Mouse (Mus musculus) midbrain, postnatal 0 days (tissue): ENCODE data around the gene Pign. TPM values are rescaled to one million over a fixed set of nuclear protein-coding genes. Genes with fewer than 3 reads are reported as not detected.

Experiments
- ATAC-seq: fragments of 200-750 bp; cut with Nextera tagmentation; 2 replicates; pipeline ENCODE4 v1.8.0; 2017; ENCODE audit warnings: moderate number of reproducible peaks, mild to moderate bottlenecking, moderate TSS enrichment, moderate library complexity; ENCODE audit not compliant: low FRiP score
- DNase-seq: peaks from one replicate; pipeline ENCODE4 v3.0.0-alpha.2; 2015; ENCODE audit warnings: low spot score
- H3K27ac ChIP-seq: fragments of 300-500 bp; sonication (generic); 2 replicates; pipeline ENCODE4 v1.5.1; 2014; ENCODE audit warnings: low read depth, mild to moderate bottlenecking, low read length, mixed read lengths
- H3K27me3 ChIP-seq: fragments of 300-500 bp; sonication (generic); 2 replicates; pipeline ENCODE4 v1.6.1; 2014; ENCODE audit warnings: low read length, control low read depth, mixed read lengths; ENCODE audit not compliant: insufficient read depth
- H3K36me3 ChIP-seq: fragments of 300-500 bp; sonication (generic); 2 replicates; pipeline ENCODE4 v1.6.1; 2014; ENCODE audit warnings: low read length, control low read depth, mixed read lengths; ENCODE audit not compliant: insufficient read depth
- H3K4me1 ChIP-seq: fragments of 300-500 bp; sonication (generic); 2 replicates; pipeline ENCODE4 v1.6.1; 2014; ENCODE audit warnings: mild to moderate bottlenecking, control low read depth, antibody characterized with exemption, low read length, mixed read lengths; ENCODE audit not compliant: insufficient read depth
- H3K4me2 ChIP-seq: fragments of 300-500 bp; sonication (generic); 2 replicates; pipeline ENCODE4 v1.6.1; 2014; ENCODE audit warnings: low read depth, mild to moderate bottlenecking, low read length, mixed read lengths; ENCODE audit not compliant: poor library complexity, severe bottlenecking
- H3K4me3 ChIP-seq: fragments of 300-500 bp; sonication (generic); 2 replicates; pipeline ENCODE4 v1.5.1; 2014; ENCODE audit warnings: low read depth, mild to moderate bottlenecking, low read length, moderate library complexity
- H3K9ac ChIP-seq: fragments of 300-500 bp; sonication (generic); replicated peaks from 2 replicates; pipeline ENCODE4 v1.6.1; 2014; ENCODE audit warnings: mild to moderate bottlenecking, low read length, moderate library complexity, mixed read lengths; ENCODE audit not compliant: poor library complexity, severe bottlenecking
- H3K9me3 ChIP-seq: fragments of 300-500 bp; sonication (generic); 2 replicates; pipeline ENCODE4 v1.6.1; 2016; ENCODE audit warnings: low read length, control low read depth
- CTCF ChIP-seq: IDR thresholded peaks from 2 replicates; pipeline ENCODE4 v1.5.1; 2016; ENCODE audit warnings: antibody characterized with exemption, mild to moderate bottlenecking
- WGBS: fragments of 180-500 bp; shearing (Covaris S2); extraction: QIAGEN DNeasy Blood & Tissue Kit; methylation state at CpG from one replicate; pipeline ENCODE4 v1.1.7; 2014; 5-methylcytosine and 5-hydroxymethylcytosine counted together
- polyA plus RNA-seq: library from polyadenylated mRNA; unstranded; fragments of >200 nt; fragmentation: Nextera tagmentation; extraction: Ambion mirVana; gene quantifications from 2 replicates; pipeline ENCODE4 v1.2.1, GENCODE M21; 2015
- total RNA-seq: library from RNA; depleted of rRNA; stranded (reverse); fragments of >200 nt; gene quantifications from 2 replicates; pipeline ENCODE4 v1.2.3, GENCODE M21; 2014

Gene Pign
- total and polyA plus RNA-seq, 2 experiments from 2014 or later: 6.7 to 32.4 TPM

DNA sequence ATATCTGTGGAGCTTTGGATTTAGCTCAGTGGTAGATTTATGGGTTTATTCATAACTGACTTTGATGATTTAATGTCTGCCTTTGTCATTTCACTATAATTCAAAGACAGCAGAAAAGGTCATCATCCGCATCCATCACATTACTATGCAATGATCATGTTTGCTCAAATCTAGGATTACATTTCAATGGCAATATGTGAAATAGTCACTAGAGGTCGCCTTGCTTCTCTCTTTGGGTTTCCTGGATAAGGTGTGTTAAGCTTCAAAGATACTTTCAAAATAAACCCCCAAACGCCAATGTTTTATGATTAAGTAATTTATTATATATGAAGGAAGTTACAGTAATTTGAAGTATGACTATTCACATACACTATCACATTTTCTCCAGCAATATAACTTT is 3.5 kb downstream of the Pign start:
- Histone ChIP-seq H3K9me3 (no peaks in the 10 kb centered on the region), H3K4me2 (no peak overlapping the region), H3K4me1 (no peaks in the 10 kb centered on the region), H3K27me3 (no peaks in the 10 kb centered on the region), H3K9ac (no peak overlapping the region), H3K4me3 (no peak overlapping the region), H3K36me3 (no peaks in the 10 kb centered on the region), H3K27ac (no peak overlapping the region)
- ATAC-seq (no peak), DNase-seq (peak; percentile 74)
- 15% methylated on average over 3 of the region's 3 CpGs for WGBS
- TF ChIP-seq CTCF: peak; percentile 87

GRCm38 (mm10) chr1:105653981-105654380 is 9.5 kb downstream of the Pign start:
- no peak for TF ChIP-seq CTCF
- H3K9me3 ChIP-seq: no peaks in the 10 kb centered on the region

GRCm38 (mm10) chr1:105650650-105651049 is 12.8 kb downstream of the Pign start:
- ATAC-seq: no peak
- H3K4me2 ChIP-seq: no peak overlapping the region
- no peak for DNase-seq
- TF ChIP-seq CTCF: no peak
- H3K4me3 ChIP-seq: no peak overlapping the region
- H3K36me3 ChIP-seq: peaks cover 6% of the 10 kb centered on the region; the same call in 1 of the 2 replicates
- no peaks in the 10 kb centered on the region for H3K9me3 ChIP-seq
- no peaks in the 10 kb centered on the region for H3K4me1 ChIP-seq
- no peak overlapping the region for H3K9ac ChIP-seq
- 100% methylated on average over 1 of the region's 1 CpGs for WGBS
- no peaks in the 10 kb centered on the region for H3K27me3 ChIP-seq
- H3K27ac ChIP-seq: no peak overlapping the region

More at GRCm38 (mm10) chr1:105653981-105654380, 9.5 kb downstream of the Pign start:
- Histone ChIP-seq H3K4me1 (no peaks in the 10 kb centered on the region), H3K36me3 (peaks cover 3% of the 10 kb centered on the region; the same call in 1 of the 2 replicates), H3K4me3 (no peak overlapping the region), H3K27me3 (no peaks in the 10 kb centered on the region), H3K9ac (no peak overlapping the region), H3K4me2 (no peak overlapping the region), H3K27ac (no peak overlapping the region)
- DNase-seq (no peak), ATAC-seq (no peak)
- WGBS: 96% methylated on average over 1 of the region's 1 CpGs

- no peak overlapping the region for H3K4me2 ChIP-seq
- H3K9me3 ChIP-seq: no peaks in the 10 kb centered on the region
- no peak overlapping the region for H3K27ac ChIP-seq
- H3K36me3 ChIP-seq: peaks cover 8% of the 10 kb centered on the region
- ATAC-seq (no peak), DNase-seq (no peak)
- H3K4me1 ChIP-seq: no peaks in the 10 kb centered on the region
- no peak overlapping the region for H3K4me3 ChIP-seq
- 88% methylated on average over 3 of the region's 3 CpGs for WGBS
- H3K9ac ChIP-seq: no peak overlapping the region
- no peaks in the 10 kb centered on the region for H3K27me3 ChIP-seq
- no peak for TF ChIP-seq CTCF
Measured at GRCm38 (mm10) chr1:105644093-105644492, 19.4 kb downstream of the Pign start.

GRCm38 (mm10) chr1:105630481-105630880 is 33.0 kb downstream of the Pign start:
- H3K4me2 ChIP-seq: no peak overlapping the region
- peak; percentile 90 for TF ChIP-seq CTCF

GRCm38 (mm10) chr1:105589673-105590072 is 73.8 kb downstream of the Pign start:
- no peak for ATAC-seq
- no peak overlapping the region for H3K27ac ChIP-seq
- peak; percentile 1 for DNase-seq
- WGBS: 28% methylated on average over 2 of the region's 2 CpGs
- H3K9ac ChIP-seq: no peak overlapping the region
- TF ChIP-seq CTCF: no peak
- H3K4me2 ChIP-seq: no peak overlapping the region
- H3K4me3 ChIP-seq: no peak overlapping the region
- no peaks in the 10 kb centered on the region for H3K36me3 ChIP-seq
- no peaks in the 10 kb centered on the region for H3K4me1 ChIP-seq
- no peaks in the 10 kb centered on the region for H3K27me3 ChIP-seq
- no peaks in the 10 kb centered on the region for H3K9me3 ChIP-seq

More at GRCm38 (mm10) chr1:105630481-105630880, 33.0 kb downstream of the Pign start:
- DNase-seq (peak; percentile 87), ATAC-seq (no peak)
- Histone ChIP-seq H3K36me3 (no peaks in the 10 kb centered on the region), H3K4me1 (no peaks in the 10 kb centered on the region), H3K9me3 (no peaks in the 10 kb centered on the region), H3K4me3 (no peak overlapping the region), H3K27ac (no peak overlapping the region), H3K9ac (no peak overlapping the region), H3K27me3 (no peaks in the 10 kb centered on the region)
- WGBS: 28% methylated on average over 3 of the region's 3 CpGs
